Mouse (Mus musculus) spleen, postnatal 0 days (tissue): Measurements from ENCODE around the gene Mak. TPM values are rescaled to one million over a fixed set of nuclear protein-coding genes. Genes with fewer than 3 reads are reported as not detected.

Source experiments
- polyA plus RNA-seq: library from polyadenylated mRNA; unstranded; fragments of >200 nt; fragmentation: Nextera tagmentation; extraction: Ambion mirVana; gene quantifications from 2 replicates; pipeline ENCODE4 v1.2.1, GENCODE M21; 2015

Gene Mak
- polyA plus RNA-seq = 0.04 and 0.08 TPM in 2 replicates

GRCm38 (mm10) chr13:41079421-41079780, at the start of gene Mak:
Mak (minus strand) TSS chr13:41079706.

GRCm38 (mm10) chr13:41113940-41114339, 34.4 kb upstream of the Mak start, which contains the start of gene Sycp2l:
Sycp2l (plus strand) TSS chr13:41114307.

GRCm38 (mm10) chr13:41110935-41111334, 31.4 kb upstream of the Mak start, which contains the start of gene Gcm2:
Gcm2 (minus strand) TSS chr13:41111035.

GRCm38 (mm10) chr13:41015829-41016634, 63.5 kb downstream of the Mak start, which contains the start of gene Tmem14c:
Tmem14c (plus strand) TSS chr13:41016292.

GRCm38 (mm10) chr13:41000926-41001639, 78.4 kb downstream of the Mak start, which contains the start of gene Pak1ip1:
Pak1ip1 (plus strand) TSS chr13:41001023.

Other genes starting within 250 kb of the Mak start
- 7.3 and 8.2 TPM in 2 replicates for gene Gcnt2, start 220.0 kb downstream of the Mak start, polyA plus RNA-seq
- gene Pak1ip1, start 78.7 kb downstream of the Mak start, polyA plus RNA-seq = 73.1 and 80.8 TPM in 2 replicates
- 826 and 983 TPM in 2 replicates for gene Tmem14c, start 63.4 kb downstream of the Mak start, polyA plus RNA-seq
- not detected in 2 replicates for gene Gcm2, start 31.3 kb upstream of the Mak start, polyA plus RNA-seq
- not detected in 2 replicates for gene Sycp2l, start 34.6 kb upstream of the Mak start, polyA plus RNA-seq
- gene Elovl2, start 140.7 kb upstream of the Mak start, polyA plus RNA-seq = 0.21 and 0.31 TPM in 2 replicates
- 6.7 and 6.9 TPM in 2 replicates for gene Smim13, start 170.1 kb upstream of the Mak start, polyA plus RNA-seq
- gene Gm17364, start 194.3 kb upstream of the Mak start, polyA plus RNA-seq = not detected in 2 replicates